Mouse (Mus musculus) intestine, embryonic 16.5 days (tissue): ENCODE data around the gene Ptprc. TPM values are rescaled to one million over a fixed set of nuclear protein-coding genes. Genes with fewer than 3 reads are reported as not detected.

Experiments used
- ATAC-seq: fragments of 200-750 bp; cut with Nextera tagmentation; 2 replicates; pipeline ENCODE4 v1.8.0; 2017; ENCODE audit warnings: moderate TSS enrichment, moderate library complexity
- H3K27ac ChIP-seq: fragments of 300-500 bp; sonication (generic); 2 replicates; pipeline ENCODE4 v1.5.1; 2014; ENCODE audit warnings: mild to moderate bottlenecking, low read length
- H3K27me3 ChIP-seq: fragments of 300-500 bp; sonication (generic); replicated peaks from 2 replicates; pipeline ENCODE4 v1.6.1; 2014; ENCODE audit warnings: low read length, control low read depth, mixed read lengths; ENCODE audit not compliant: control insufficient read depth, insufficient read depth
- H3K36me3 ChIP-seq: fragments of 300-500 bp; sonication (generic); 2 replicates; pipeline ENCODE4 v1.6.1; 2014; ENCODE audit warnings: low read length, control low read depth; ENCODE audit not compliant: control insufficient read depth, insufficient read depth
- H3K4me1 ChIP-seq: fragments of 300-500 bp; sonication (generic); 2 replicates; pipeline ENCODE4 v1.6.1; 2014; ENCODE audit warnings: low read length, control low read depth, mixed read lengths; ENCODE audit not compliant: control insufficient read depth, insufficient read depth
- H3K4me2 ChIP-seq: fragments of 300-500 bp; sonication (generic); 2 replicates; pipeline ENCODE4 v1.6.1; 2014; ENCODE audit warnings: low read depth, low read length, control low read depth
- H3K4me3 ChIP-seq: fragments of 300-500 bp; sonication (generic); 2 replicates; pipeline ENCODE4 v1.5.1; 2014; ENCODE audit warnings: mild to moderate bottlenecking, low read length
- H3K9ac ChIP-seq: fragments of 300-500 bp; sonication (generic); 2 replicates; pipeline ENCODE4 v1.6.1; 2014; ENCODE audit warnings: low read depth, low read length
- H3K9me3 ChIP-seq: fragments of 300-500 bp; sonication (generic); 2 replicates; pipeline ENCODE4 v1.6.1; 2016; ENCODE audit warnings: low read length, control low read depth; ENCODE audit not compliant: control insufficient read depth
- WGBS: fragments of 180-500 bp; shearing (Covaris S2); extraction: QIAGEN DNeasy Blood & Tissue Kit; methylation state at CpG from one replicate; pipeline ENCODE4 v1.1.7; 2014; 5-methylcytosine and 5-hydroxymethylcytosine counted together
- polyA plus RNA-seq: library from polyadenylated mRNA; unstranded; fragments of >200 nt; fragmentation: Nextera tagmentation; extraction: Ambion mirVana; gene quantifications from 2 replicates; pipeline ENCODE4 v1.2.1, GENCODE M21; 2015

The Ptprc gene
- polyA plus RNA-seq, 1 experiment from 2014 or later, result 5.1 TPM

DNA sequence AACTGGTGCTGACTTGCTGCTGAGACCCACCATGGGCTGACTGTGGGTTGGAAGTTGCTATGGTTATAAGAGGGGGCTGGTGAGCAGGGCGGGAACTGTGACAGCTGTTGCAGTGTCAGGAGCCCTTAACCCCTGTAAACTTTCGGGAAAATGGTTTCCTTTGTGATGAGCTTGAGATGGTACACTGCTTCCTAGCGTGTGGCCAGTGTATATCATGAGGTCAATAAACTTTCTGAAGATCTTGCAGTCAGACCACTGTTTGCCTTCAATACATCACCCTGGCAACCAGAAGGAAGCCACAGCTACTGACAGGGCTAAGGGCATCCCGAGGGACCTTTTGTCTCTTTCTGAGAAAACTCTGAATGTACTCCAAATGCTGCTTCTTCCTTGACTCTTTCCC lies 145.9 kb downstream of the Ptprc start:
- Histone ChIP-seq H3K4me3 (no peak overlapping the region), H3K4me2 (no peak overlapping the region), H3K9me3 (no peaks in the 10 kb centered on the region), H3K4me1 (no peaks in the 10 kb centered on the region), H3K27ac (no peak overlapping the region), H3K27me3 (no peaks in the 10 kb centered on the region), H3K36me3 (no peaks in the 10 kb centered on the region), H3K9ac (no peak overlapping the region)
- ATAC-seq, result no peak
- 32% methylated on average over 4 of the region's 4 CpGs for WGBS

DNA sequence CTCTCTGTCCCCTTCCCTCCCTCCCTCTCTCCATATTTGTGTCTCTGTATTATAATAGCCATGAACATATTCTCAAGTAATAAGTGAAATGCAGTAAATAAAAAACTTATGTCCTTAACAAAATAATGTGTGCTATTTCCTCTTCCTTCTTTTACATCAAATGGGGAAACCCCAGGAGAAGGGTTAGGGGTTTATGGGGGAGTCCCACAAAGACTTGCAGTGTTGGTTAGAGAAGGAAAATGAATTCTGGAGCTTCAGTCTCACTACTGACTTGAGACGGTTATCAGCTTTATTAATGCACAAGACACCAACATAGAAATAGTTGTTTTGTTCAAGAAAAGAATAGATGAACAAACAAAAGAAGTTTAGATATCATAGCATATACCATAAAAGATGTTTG lies 150.2 kb downstream of the Ptprc start:
- Histone ChIP-seq H3K27ac (no peak overlapping the region), H3K4me3 (no peak overlapping the region), H3K4me1 (no peaks in the 10 kb centered on the region), H3K27me3 (no peaks in the 10 kb centered on the region), H3K4me2 (no peak overlapping the region), H3K9ac (no peak overlapping the region), H3K36me3 (no peaks in the 10 kb centered on the region), H3K9me3 (no peaks in the 10 kb centered on the region)
- WGBS, result 92% methylated on average over 1 of the region's 1 CpGs
- ATAC-seq, result no peak

DNA sequence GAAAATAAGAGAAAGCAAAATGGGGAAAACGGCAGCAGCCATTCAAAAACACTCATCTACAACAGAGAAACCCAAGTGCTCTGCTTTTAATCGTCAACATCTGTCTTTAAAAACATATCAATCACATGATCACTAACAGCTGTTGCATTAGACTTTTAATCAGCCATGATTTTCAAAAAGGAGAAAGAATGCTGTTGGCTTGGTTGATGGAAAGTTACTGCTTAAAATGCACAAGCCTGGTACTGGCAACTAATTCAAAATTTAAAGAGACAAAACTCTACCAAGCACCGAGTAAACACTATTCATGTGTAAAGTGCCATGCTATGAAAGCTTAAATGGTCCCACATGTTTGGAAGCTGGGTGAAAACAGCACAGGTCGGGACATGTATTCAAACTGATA lies 151.9 kb downstream of the Ptprc start:
- no peak for ATAC-seq
- H3K4me1 ChIP-seq, result no peaks in the 10 kb centered on the region
- no peaks in the 10 kb centered on the region for H3K27me3 ChIP-seq
- WGBS, result 63% methylated on average over 4 of the region's 4 CpGs
- no peaks in the 10 kb centered on the region for H3K36me3 ChIP-seq
- H3K9me3 ChIP-seq, result no peaks in the 10 kb centered on the region
- H3K4me3 ChIP-seq, result no peak overlapping the region
- H3K9ac ChIP-seq, result no peak overlapping the region
- no peak overlapping the region for H3K4me2 ChIP-seq
- no peak overlapping the region for H3K27ac ChIP-seq

DNA sequence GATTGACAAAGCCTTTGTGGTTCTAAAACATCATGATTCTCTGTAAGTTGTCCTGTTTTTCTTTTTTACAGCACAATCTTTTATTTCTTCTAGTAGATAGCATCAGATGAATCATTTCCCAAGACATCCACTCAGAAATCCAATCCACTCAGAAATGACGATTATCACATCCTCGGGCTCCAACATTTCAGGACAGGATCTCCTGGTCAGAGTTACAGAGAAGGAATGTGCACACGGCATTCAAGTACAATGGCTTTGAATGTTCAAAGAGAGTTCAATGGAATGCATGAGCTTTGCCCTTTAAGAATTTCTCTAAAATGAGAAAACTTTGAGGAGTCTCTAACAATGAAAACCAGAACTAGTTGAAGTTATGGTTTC lies 152.6 kb downstream of the Ptprc start:
- Histone ChIP-seq H3K9ac (no peak overlapping the region), H3K27ac (no peak overlapping the region), H3K27me3 (no peaks in the 10 kb centered on the region), H3K4me1 (no peaks in the 10 kb centered on the region), H3K4me2 (no peak overlapping the region), H3K9me3 (no peaks in the 10 kb centered on the region), H3K36me3 (no peaks in the 10 kb centered on the region), H3K4me3 (no peak overlapping the region)
- no peak for ATAC-seq
- WGBS, result 49% methylated on average over 3 of the region's 3 CpGs

DNA sequence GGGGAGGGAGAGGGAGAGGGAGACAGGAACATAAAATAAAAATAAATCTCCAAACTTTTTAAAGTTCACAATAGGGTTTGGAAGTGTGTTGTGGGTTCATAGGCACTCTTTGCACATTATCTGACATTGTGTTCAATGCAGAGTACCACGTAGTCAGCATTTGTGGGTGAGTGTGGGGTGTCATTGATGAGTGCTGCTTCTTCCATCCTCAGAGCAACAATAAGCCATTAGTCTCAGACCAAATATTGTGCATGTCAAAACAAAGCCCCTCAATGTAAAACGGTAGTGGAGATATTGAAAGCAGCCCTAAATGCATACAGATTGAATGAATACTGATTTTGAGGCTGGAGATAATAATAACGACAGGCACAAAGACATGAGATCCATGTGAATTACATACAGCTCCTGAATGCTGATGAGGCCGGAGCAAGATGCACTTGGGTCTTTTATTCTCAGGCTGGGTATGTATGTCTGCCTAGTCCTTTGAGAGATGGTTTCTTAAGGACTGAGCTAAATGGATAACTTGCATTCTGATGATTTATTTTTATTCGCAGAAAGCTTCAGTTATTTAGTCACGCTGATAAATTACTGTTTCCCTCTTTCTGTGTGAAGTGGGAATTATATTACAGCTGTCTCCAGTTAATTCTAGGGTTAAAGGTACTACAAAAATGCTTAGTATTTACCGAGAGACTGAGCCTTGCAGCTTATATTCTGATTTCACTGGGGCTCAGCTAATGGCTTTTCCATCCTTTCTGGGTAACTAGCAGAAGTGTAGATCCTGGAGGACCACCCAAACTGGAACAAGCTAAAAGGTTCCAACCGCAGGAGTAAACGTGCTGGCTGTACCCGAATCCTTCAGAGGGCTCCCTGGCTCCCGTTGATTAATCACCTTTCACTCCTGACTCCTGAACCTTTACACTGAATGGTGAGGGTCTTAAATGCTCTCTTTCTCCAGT lies 153.3 kb downstream of the Ptprc start:
- H3K27ac ChIP-seq, result no peak overlapping the region
- H3K9me3 ChIP-seq, result no peaks in the 10 kb centered on the region
- no peaks in the 10 kb centered on the region for H3K27me3 ChIP-seq
- H3K4me3 ChIP-seq, result no peak overlapping the region
- no peak for ATAC-seq
- WGBS, result 58% methylated on average over 11 of the region's 11 CpGs
- H3K36me3 ChIP-seq, result no peaks in the 10 kb centered on the region
- H3K9ac ChIP-seq, result no peak overlapping the region
- no peaks in the 10 kb centered on the region for H3K4me1 ChIP-seq
- no peak overlapping the region for H3K4me2 ChIP-seq

Other genes starting within 250 kb of the Ptprc start
- not detected in 2 replicates for gene Atp6v1g3, start 98.0 kb upstream of the Ptprc start, polyA plus RNA-seq